In genomic region chr6:136347631-136348030, GRCm38 (mm10) we compare ENCODE assay signal across 37 mouse cellular contexts. TPM values are rescaled to one million over a fixed set of nuclear protein-coding genes. Genes with fewer than 3 reads are reported as not detected.
"Had no signal": no experiment of that assay in that cellular context is flagged by ENCODE, and none has a peak within 500 bp of the region (broad histone marks: within the 10 kb centered on the region; RNA-seq: fewer than 3 reads in every experiment).

No protein-coding gene starts in this region.

- DNase-seq: gastrocnemius, adult 2 months; gastrocnemius, postnatal 10 days; gastrocnemius, postnatal 25 days; heart, adult 2 months; heart, postnatal 10 days; heart, postnatal 4 days; kidney, adult 2 months; kidney, adult 9 months; kidney, postnatal 14 days; kidney, postnatal 4 days; liver; liver, embryonic 13.5 days had no signal

- H3K36me3 ChIP-seq: heart, embryonic 12.5 days; hindbrain, embryonic 10.5 days; hindbrain, embryonic 12.5 days; intestine, embryonic 15.5 days; limb, embryonic 10.5 days; limb, embryonic 12.5 days; liver, embryonic 13.5 days had no signal

- H3K4me2 ChIP-seq: heart, embryonic 12.5 days; hindbrain, embryonic 12.5 days; hindbrain, embryonic 14.5 days; intestine, embryonic 15.5 days; limb, embryonic 12.5 days; liver, embryonic 11.5 days; liver, embryonic 13.5 days had no signal

- H3K27ac ChIP-seq: gastrocnemius, adult 2 months; heart, adult 2 months; hindbrain, embryonic 10.5 days; hindbrain, embryonic 12.5 days; hindbrain, embryonic 14.5 days; intestine, embryonic 15.5 days; kidney, postnatal 0 days; layer of hippocampus, adult 2 months; left cerebral cortex, adult 2 months; limb, embryonic 10.5 days; limb, embryonic 12.5 days; liver, embryonic 13.5 days had no signal

- H3K4me1 ChIP-seq: heart, embryonic 12.5 days; intestine, embryonic 15.5 days; limb, embryonic 12.5 days; liver, embryonic 13.5 days had no signal

- H3K9ac ChIP-seq: heart, embryonic 12.5 days; hindbrain, embryonic 12.5 days; hindbrain, embryonic 14.5 days; intestine, embryonic 15.5 days; limb, embryonic 12.5 days; liver, embryonic 13.5 days had no signal

- ATAC-seq: forebrain, embryonic 16.5 days; hindbrain, embryonic 16.5 days; inflammation-experienced regulatory T-cells, adult 6 months; intestine, embryonic 15.5 days; intestine, postnatal 0 days had no signal

- H3K27me3 ChIP-seq: heart, embryonic 12.5 days; hindbrain, embryonic 12.5 days; intestine, embryonic 15.5 days; liver, embryonic 13.5 days had no signal

- H3K9me3 ChIP-seq: heart, embryonic 12.5 days; hindbrain, embryonic 10.5 days; hindbrain, embryonic 12.5 days; intestine, embryonic 15.5 days; limb, embryonic 10.5 days; limb, embryonic 12.5 days; liver, embryonic 13.5 days had no signal

- H3K4me3 ChIP-seq: gastrocnemius, adult 2 months; heart, adult 2 months; heart, embryonic 12.5 days; hindbrain, embryonic 10.5 days; hindbrain, embryonic 12.5 days; intestine, embryonic 15.5 days; layer of hippocampus, adult 2 months; left cerebral cortex, adult 2 months; limb, embryonic 10.5 days; limb, embryonic 12.5 days; liver, embryonic 13.5 days had no signal

RNA-seq across cellular contexts. Expression of gene Gm8994, which starts 20.3 kb away (rescaled TPM):
- total RNA-seq: gastrocnemius, adult 2 months; gastrocnemius, postnatal 10 days; gastrocnemius, postnatal 25 days; gastrocnemius, postnatal 4 days; granulocyte monocyte progenitor cell, adult 5-6 weeks; heart, adult 2 months; heart, postnatal 10 days; heart, postnatal 25 days; heart, postnatal 4 days; layer of hippocampus, adult 2 months; layer of hippocampus, postnatal 10 days; layer of hippocampus, postnatal 25 days; left cerebral cortex, adult 2 months; left cerebral cortex, postnatal 14 days; left cerebral cortex, postnatal 36 days had no signal
- polyA plus RNA-seq: forebrain, embryonic 16.5 days; frontal cortex, adult 2 months; heart, adult 2 months; heart, embryonic 12.5 days; heart, embryonic 14.5 days; heart, embryonic 16.5 days; hindbrain, embryonic 10.5 days; hindbrain, embryonic 12.5 days; hindbrain, embryonic 14.5 days; hindbrain, embryonic 16.5 days; inflammation-experienced regulatory T-cells, adult 6 months; intestine, embryonic 15.5 days; intestine, postnatal 0 days; kidney, adult 2 months; kidney, postnatal 0 days; limb, embryonic 10.5 days; limb, embryonic 12.5 days; liver, embryonic 11.5 days; liver, embryonic 13.5 days had no signal
